8 mouse cellular contexts compared by ENCODE assay signal in genomic region chr5:120674229-120675145, GRCm38 (mm10). TPM values are rescaled to one million over a fixed set of nuclear protein-coding genes. Genes with fewer than 3 reads are reported as not detected.
DNase-seq lines count a peak whose midpoint lies in the region; ATAC-seq lines count a peak whose summit lies in the region.

No protein-coding gene starts in this region.

- H3K4me1 ChIP-seq in neural tube, embryonic 11.5 days (ENCODE audit: control insufficient read depth, insufficient read depth, low read length) = peaks cover under 1% of the 10 kb centered on the region; the same call in 1 of the 2 replicates
- H3K4me1 ChIP-seq in forebrain, embryonic 10.5 days = peaks cover 17% of the 10 kb centered on the region
- no peaks in the 10 kb centered on the region for H3K4me1 ChIP-seq in liver, embryonic 12.5 days

- H3K4me3 ChIP-seq in neural tube, embryonic 11.5 days (ENCODE audit: low read depth, low read length) = no peak overlapping the region
- peak overlapping the region; percentile 8; the same call in 1 of the 2 replicates for H3K4me3 ChIP-seq in forebrain, embryonic 10.5 days
- H3K4me3 ChIP-seq in liver, embryonic 12.5 days = no peak overlapping the region

- no peaks in the 10 kb centered on the region for H3K27me3 ChIP-seq in neural tube, embryonic 11.5 days (ENCODE audit: control insufficient read depth, insufficient read depth, low read length)
- H3K27me3 ChIP-seq in forebrain, embryonic 10.5 days (ENCODE audit: poor library complexity, severe bottlenecking) = peaks cover 9% of the 10 kb centered on the region; the same call in 1 of the 2 replicates
- H3K27me3 ChIP-seq in liver, embryonic 12.5 days (replicated peaks) = peaks cover 34% of the 10 kb centered on the region

- no peak overlapping the region for H3K27ac ChIP-seq in neural tube, embryonic 11.5 days (ENCODE audit: low read depth, low read length)
- 0 out of 2 replicates have a peak overlapping the region, but pooled peaks have one; percentile 30 for H3K27ac ChIP-seq in forebrain, embryonic 10.5 days
- H3K27ac ChIP-seq in liver, embryonic 12.5 days = no peak overlapping the region

- 41% methylated on average over 21 of the region's 21 CpGs for whole genome bisulfite sequencing in neural tube, embryonic 11.5 days
- WGBS in forebrain, embryonic 10.5 days = 40% methylated on average over 21 of the region's 21 CpGs
- WGBS in liver, embryonic 12.5 days (ENCODE audit: insufficient replicate concordance) = 36% methylated on average over 21 of the region's 21 CpGs

- H3K4me2 ChIP-seq in neural tube, embryonic 11.5 days (ENCODE audit: low read depth) = no peak overlapping the region
- H3K4me2 ChIP-seq in liver, embryonic 12.5 days = no peak overlapping the region

- DNase-seq in neural tube, embryonic 11.5 days (ENCODE audit: low spot score) = peak; percentile 40
- DNase-seq in neural tube, embryonic 10.5 days (ENCODE audit: extremely low spot score, low spot score) = no peak
- DNase-seq in forebrain, embryonic 10.5 days (ENCODE audit: extremely low spot score, low spot score) = peak; percentile 46
- DNase-seq in thymus, postnatal 25 days = peak; percentile 64
- DNase-seq in spleen, adult 18-20 months = no peak
- no peak for DNase-seq in urinary bladder, postnatal 36 days (ENCODE audit: low spot score in 2 of 2)
- DNase-seq in frontal cortex, postnatal 25 days (ENCODE audit: low spot score in 2 of 2) = no peak

- H3K9ac ChIP-seq in neural tube, embryonic 11.5 days (ENCODE audit: low read length) = no peak overlapping the region; the same call in 1 of the 2 replicates
- H3K9ac ChIP-seq in liver, embryonic 12.5 days = no peak overlapping the region

- no peaks in the 10 kb centered on the region for H3K9me3 ChIP-seq in neural tube, embryonic 11.5 days (ENCODE audit: control insufficient read depth, low read length)
- H3K9me3 ChIP-seq in forebrain, embryonic 10.5 days = no peaks in the 10 kb centered on the region
- no peaks in the 10 kb centered on the region for H3K9me3 ChIP-seq in liver, embryonic 12.5 days (replicated peaks)

- no peaks in the 10 kb centered on the region for H3K36me3 ChIP-seq in neural tube, embryonic 11.5 days (ENCODE audit: control insufficient read depth, insufficient read depth, low read length)
- no peaks in the 10 kb centered on the region for H3K36me3 ChIP-seq in forebrain, embryonic 10.5 days (replicated peaks)
- H3K36me3 ChIP-seq in liver, embryonic 12.5 days = no peaks in the 10 kb centered on the region

- ATAC-seq in neural tube, embryonic 11.5 days (ENCODE audit: insufficient read depth, low FRiP score, low TSS enrichment) = no peak
- ATAC-seq in liver, embryonic 12.5 days = peak; percentile 19; the same call in 1 of the 2 replicates

RNA-seq across cellular contexts. Expression of gene Rasal1, which starts 25.9 kb away (rescaled TPM):
- 0.39 TPM in 1 of 2 replicates, not detected in the other for polyA plus RNA-seq in neural tube, embryonic 11.5 days (2014; fragmentation: Nextera tagmentation; extraction: Ambion mirVana)
- polyA plus RNA-seq in forebrain, embryonic 10.5 days (2016; fragmentation: Nextera tagmentation; extraction: Ambion mirVana) = 0.21 and 0.24 TPM in 2 replicates
- polyA plus RNA-seq in liver, embryonic 12.5 days (2016; fragmentation: Nextera tagmentation; extraction: Ambion mirVana) = 0.19 and 0.20 TPM in 2 replicates

RNA-seq across cellular contexts. Expression of gene Dtx1, which starts 37.2 kb away (rescaled TPM):
- 7.0 and 7.4 TPM in 2 replicates for polyA plus RNA-seq in neural tube, embryonic 11.5 days (2014; fragmentation: Nextera tagmentation; extraction: Ambion mirVana)
- 1.3 and 2.0 TPM in 2 replicates for polyA plus RNA-seq in forebrain, embryonic 10.5 days (2016; fragmentation: Nextera tagmentation; extraction: Ambion mirVana)
- polyA plus RNA-seq in liver, embryonic 12.5 days (2016; fragmentation: Nextera tagmentation; extraction: Ambion mirVana) = 0.37 and 0.67 TPM in 2 replicates

RNA-seq across cellular contexts. Expression of gene Cfap73, which starts 40.5 kb away (rescaled TPM):
- not detected in 2 replicates for polyA plus RNA-seq in neural tube, embryonic 11.5 days (2014; fragmentation: Nextera tagmentation; extraction: Ambion mirVana)
- polyA plus RNA-seq in forebrain, embryonic 10.5 days (2016; fragmentation: Nextera tagmentation; extraction: Ambion mirVana) = not detected in 2 replicates
- polyA plus RNA-seq in liver, embryonic 12.5 days (2016; fragmentation: Nextera tagmentation; extraction: Ambion mirVana) = not detected in 2 replicates

Comparison
In these comparisons a context has a peak if more than half of its experiments do, and no peak if none do; other contexts are left out.
1. DNase-seq: peak in neural tube, embryonic 11.5 days (single experiment), forebrain, embryonic 10.5 days (single experiment) and thymus, postnatal 25 days (single experiment); none in neural tube, embryonic 10.5 days (single experiment), spleen, adult 18-20 months (0 of 2), urinary bladder, postnatal 36 days (0 of 2) and frontal cortex, postnatal 25 days (0 of 2).